Mouse (Mus musculus): ENCODE measurements around the gene Ackr1. TPM values are rescaled to one million over a fixed set of nuclear protein-coding genes. Genes with fewer than 3 reads are reported as not detected.
A peak's percentile ranks its signal among the peaks of the same experiment; 100 is the strongest.

The Ackr1 gene
- polyA plus RNA-seq, 2 experiments = 1.1 to 2.1 TPM

DNA sequence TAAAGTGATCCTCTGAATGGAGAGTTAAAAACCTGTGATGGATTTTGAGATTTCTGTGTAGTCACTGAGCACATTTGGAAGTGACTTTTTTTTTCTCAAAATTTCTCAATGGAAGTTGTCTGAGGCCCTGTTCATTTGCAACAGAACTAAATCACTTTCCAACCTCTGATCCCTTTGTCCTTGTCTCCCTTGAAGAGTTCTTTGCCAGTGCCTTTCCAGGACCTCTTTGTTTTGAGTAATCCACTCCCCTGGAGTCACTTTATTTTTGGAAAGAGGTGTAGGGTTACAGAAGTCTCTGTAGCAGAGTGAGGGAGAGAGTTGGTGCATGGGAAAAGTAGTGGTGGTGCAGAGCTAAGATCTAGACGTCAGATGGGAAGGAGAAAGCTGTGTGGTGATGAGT, 15.0 kb upstream of the Ackr1 start:
- Histone ChIP-seq H3K4me3 (replicated peaks; ENCODE audit: low read length) (no peak overlapping the region), H3K27ac (replicated peaks; ENCODE audit: low read depth, low read length) (no peak overlapping the region), H3K4me2 (replicated peaks; ENCODE audit: low read depth, low read length, severe bottlenecking) (no peak overlapping the region), H3K9ac (ENCODE audit: low read depth, low read length, severe bottlenecking) (no peak overlapping the region), H3K9me3 (ENCODE audit: control insufficient read depth, low read length) (no peaks in the 10 kb centered on the region), H3K27me3 (ENCODE audit: control insufficient read depth, insufficient read depth, low read length) (no peaks in the 10 kb centered on the region), H3K4me1 (ENCODE audit: control insufficient read depth, insufficient read depth, low read length) (no peaks in the 10 kb centered on the region), H3K36me3 (ENCODE audit: control insufficient read depth, insufficient read depth, low read length) (no peaks in the 10 kb centered on the region)
- no peak for TF ChIP-seq POLR2A (IDR thresholded peaks at IDR 0.05; ENCODE audit: borderline replicate concordance, extremely low read depth, insufficient read depth, insufficient read length)
- no peak for ATAC-seq (ENCODE audit: low FRiP score, low read depth)
- 10% methylated on average over 1 of the region's 1 CpGs for WGBS
- no peak for DNase-seq (ENCODE audit: low spot score)

DNA sequence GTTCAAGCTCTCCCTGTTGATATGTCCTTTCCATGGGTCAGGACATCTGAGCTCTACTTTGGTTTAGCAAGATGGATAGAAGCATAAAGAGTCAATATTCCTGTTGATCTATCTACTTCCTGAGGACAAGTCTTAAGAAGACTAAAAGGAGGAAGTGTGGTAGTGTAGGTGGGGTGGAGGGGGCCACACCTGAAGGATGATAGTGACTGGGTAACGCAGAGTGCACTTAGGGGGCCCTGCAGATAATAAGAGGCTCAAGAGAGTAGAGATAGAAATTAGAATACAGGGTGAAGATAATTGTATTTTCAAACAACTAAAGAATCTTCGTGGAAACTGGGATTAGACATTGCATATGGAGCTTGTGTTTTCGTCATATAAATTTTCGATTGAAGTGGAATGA, 11.6 kb upstream of the Ackr1 start:
- Histone ChIP-seq H3K4me1 (ENCODE audit: control insufficient read depth, insufficient read depth, low read length) (no peaks in the 10 kb centered on the region), H3K27me3 (ENCODE audit: control insufficient read depth, insufficient read depth, low read length) (no peaks in the 10 kb centered on the region), H3K36me3 (ENCODE audit: control insufficient read depth, insufficient read depth, low read length) (no peaks in the 10 kb centered on the region), H3K27ac (replicated peaks; ENCODE audit: low read depth, low read length) (no peak overlapping the region), H3K4me2 (replicated peaks; ENCODE audit: low read depth, low read length, severe bottlenecking) (no peak overlapping the region), H3K9ac (ENCODE audit: low read depth, low read length, severe bottlenecking) (no peak overlapping the region), H3K4me3 (replicated peaks; ENCODE audit: low read length) (no peak overlapping the region), H3K9me3 (ENCODE audit: control insufficient read depth, low read length) (no peaks in the 10 kb centered on the region)
- no peak for ATAC-seq (ENCODE audit: low FRiP score, low read depth)
- 89% methylated on average over 4 of the region's 4 CpGs for WGBS
- TF ChIP-seq POLR2A (IDR thresholded peaks at IDR 0.05; ENCODE audit: borderline replicate concordance, extremely low read depth, insufficient read depth, insufficient read length) = no peak
- DNase-seq (ENCODE audit: low spot score) = no peak

DNA sequence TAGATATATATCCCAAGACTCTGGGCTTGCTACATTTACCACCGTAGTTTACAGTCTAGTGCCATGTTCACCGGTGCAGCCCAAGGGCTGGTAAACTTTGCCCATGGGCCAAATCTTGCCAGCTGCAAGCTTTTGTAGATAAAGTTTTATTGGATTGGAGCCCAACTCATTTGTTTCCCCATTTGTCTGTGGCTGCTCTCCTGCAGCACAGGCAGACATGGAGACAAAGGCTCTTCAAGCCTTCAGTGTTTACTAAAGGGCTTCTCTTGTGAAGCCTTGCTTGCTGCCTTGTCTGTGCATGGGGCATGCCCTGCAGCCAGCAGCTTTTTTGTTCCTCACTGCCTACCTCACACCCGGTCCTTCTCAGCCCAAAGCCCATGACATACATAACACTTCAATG, 10.4 kb upstream of the Ackr1 start:
- Histone ChIP-seq H3K27me3 (ENCODE audit: control insufficient read depth, insufficient read depth, low read length) (no peaks in the 10 kb centered on the region), H3K27ac (replicated peaks; ENCODE audit: low read depth, low read length) (no peak overlapping the region), H3K4me3 (replicated peaks; ENCODE audit: low read length) (no peak overlapping the region), H3K9ac (ENCODE audit: low read depth, low read length, severe bottlenecking) (no peak overlapping the region), H3K4me2 (replicated peaks; ENCODE audit: low read depth, low read length, severe bottlenecking) (no peak overlapping the region), H3K4me1 (ENCODE audit: control insufficient read depth, insufficient read depth, low read length) (no peaks in the 10 kb centered on the region), H3K36me3 (ENCODE audit: control insufficient read depth, insufficient read depth, low read length) (no peaks in the 10 kb centered on the region), H3K9me3 (ENCODE audit: control insufficient read depth, low read length) (no peaks in the 10 kb centered on the region)
- ATAC-seq (ENCODE audit: low FRiP score, low read depth) (no peak), DNase-seq (ENCODE audit: low spot score) (no peak)
- no peak for TF ChIP-seq POLR2A (IDR thresholded peaks at IDR 0.05; ENCODE audit: borderline replicate concordance, extremely low read depth, insufficient read depth, insufficient read length)
- WGBS = 79% methylated on average over 3 of the region's 3 CpGs

DNA sequence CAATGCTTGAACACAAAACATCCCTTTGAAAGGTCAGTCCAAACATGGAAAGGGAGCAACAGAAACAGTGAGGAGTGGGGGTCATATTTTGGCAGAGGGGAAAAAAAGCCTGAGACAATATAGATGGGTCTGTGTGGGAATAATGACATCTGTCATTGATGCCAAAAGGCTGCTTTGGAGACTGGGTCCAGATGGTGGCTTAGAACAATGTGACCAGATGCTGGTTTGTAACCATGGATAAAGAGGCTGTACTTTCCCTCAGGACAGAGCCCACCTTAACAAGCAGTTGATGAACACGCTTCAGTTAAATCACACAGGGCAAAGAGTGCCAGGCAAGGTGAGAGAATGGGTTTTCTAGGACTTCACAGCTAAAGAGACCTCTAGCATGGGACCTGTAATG, 8.9 kb upstream of the Ackr1 start:
- ATAC-seq (ENCODE audit: low FRiP score, low read depth) = no peak
- no peak for TF ChIP-seq POLR2A (IDR thresholded peaks at IDR 0.05; ENCODE audit: borderline replicate concordance, extremely low read depth, insufficient read depth, insufficient read length)

DNA sequence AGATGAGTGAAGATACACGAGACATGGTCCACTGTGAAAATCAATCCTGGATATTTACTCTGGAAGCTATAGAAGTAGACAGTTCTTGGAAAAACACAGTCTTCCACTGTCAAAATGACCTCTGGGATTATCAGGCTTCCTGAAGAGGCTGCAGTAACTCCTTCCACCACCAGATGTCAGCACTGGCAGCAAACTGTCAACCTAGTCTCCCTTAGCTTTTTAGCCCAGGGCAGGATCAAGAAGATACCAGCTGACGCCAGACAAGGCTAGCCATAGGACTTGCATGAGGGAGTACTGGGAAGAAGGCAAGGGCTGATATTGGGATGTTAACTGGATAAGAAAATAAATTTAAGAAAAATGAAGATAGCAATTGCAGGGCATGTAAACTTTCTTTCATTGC, 6.0 kb upstream of the Ackr1 start:
- ATAC-seq (ENCODE audit: low FRiP score, low read depth) = no peak
- no peak for TF ChIP-seq POLR2A (IDR thresholded peaks at IDR 0.05; ENCODE audit: borderline replicate concordance, extremely low read depth, insufficient read depth, insufficient read length)
- Histone ChIP-seq H3K4me1 (ENCODE audit: control insufficient read depth, insufficient read depth, low read length) (no peaks in the 10 kb centered on the region), H3K4me2 (replicated peaks; ENCODE audit: low read depth, low read length, severe bottlenecking) (no peak overlapping the region), H3K36me3 (ENCODE audit: control insufficient read depth, insufficient read depth, low read length) (no peaks in the 10 kb centered on the region), H3K9ac (ENCODE audit: low read depth, low read length, severe bottlenecking) (no peak overlapping the region), H3K27ac (replicated peaks; ENCODE audit: low read depth, low read length) (no peak overlapping the region), H3K4me3 (replicated peaks; ENCODE audit: low read length) (no peak overlapping the region), H3K9me3 (ENCODE audit: control insufficient read depth, low read length) (no peaks in the 10 kb centered on the region), H3K27me3 (ENCODE audit: control insufficient read depth, insufficient read depth, low read length) (no peaks in the 10 kb centered on the region)
- DNase-seq (ENCODE audit: low spot score) = peak; percentile 68
- WGBS = 5% methylated on average over 2 of the region's 2 CpGs

More for the DNA sequence above, 8.9 kb upstream of the Ackr1 start:
- no peak overlapping the region for H3K4me3 ChIP-seq (replicated peaks; ENCODE audit: low read length)
- H3K4me1 ChIP-seq (ENCODE audit: control insufficient read depth, insufficient read depth, low read length) = no peaks in the 10 kb centered on the region
- no peaks in the 10 kb centered on the region for H3K9me3 ChIP-seq (ENCODE audit: control insufficient read depth, low read length)
- WGBS = 86% methylated on average over 1 of the region's 1 CpGs
- no peaks in the 10 kb centered on the region for H3K27me3 ChIP-seq (ENCODE audit: control insufficient read depth, insufficient read depth, low read length)
- DNase-seq (ENCODE audit: low spot score) = no peak
- H3K9ac ChIP-seq (ENCODE audit: low read depth, low read length, severe bottlenecking) = no peak overlapping the region
- H3K27ac ChIP-seq (replicated peaks; ENCODE audit: low read depth, low read length) = no peak overlapping the region
- no peaks in the 10 kb centered on the region for H3K36me3 ChIP-seq (ENCODE audit: control insufficient read depth, insufficient read depth, low read length)
- no peak overlapping the region for H3K4me2 ChIP-seq (replicated peaks; ENCODE audit: low read depth, low read length, severe bottlenecking)

DNA sequence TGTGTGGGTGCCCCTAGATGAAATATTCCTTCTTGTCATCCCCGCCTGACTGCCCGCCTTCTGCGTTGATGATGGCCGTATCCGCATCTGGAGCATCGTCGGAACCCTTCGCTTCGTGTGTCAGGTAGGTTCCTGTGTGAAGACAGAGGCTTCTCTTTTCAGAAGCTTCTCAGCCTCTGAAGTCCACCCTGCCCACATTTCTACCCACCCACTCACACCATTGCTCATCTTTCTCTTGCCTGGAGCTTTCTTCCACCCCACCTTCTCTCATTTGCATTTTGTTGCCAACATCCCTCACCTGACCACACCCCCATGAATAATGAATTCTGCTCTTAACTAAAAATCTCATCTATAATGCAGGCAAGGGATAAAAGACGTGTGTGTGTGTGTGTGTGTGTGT, 3.5 kb upstream of the Ackr1 start:
- DNase-seq (ENCODE audit: low spot score) (no peak), ATAC-seq (ENCODE audit: low FRiP score, low read depth) (no peak)
- H3K27me3 ChIP-seq (ENCODE audit: control insufficient read depth, insufficient read depth, low read length) = no peaks in the 10 kb centered on the region
- H3K36me3 ChIP-seq (ENCODE audit: control insufficient read depth, insufficient read depth, low read length) = no peaks in the 10 kb centered on the region
- H3K27ac ChIP-seq (replicated peaks; ENCODE audit: low read depth, low read length) = no peak overlapping the region
- no peaks in the 10 kb centered on the region for H3K9me3 ChIP-seq (ENCODE audit: control insufficient read depth, low read length)
- no peak overlapping the region for H3K4me2 ChIP-seq (replicated peaks; ENCODE audit: low read depth, low read length, severe bottlenecking)
- no peak overlapping the region for H3K4me3 ChIP-seq (replicated peaks; ENCODE audit: low read length)
- no peak overlapping the region for H3K9ac ChIP-seq (ENCODE audit: low read depth, low read length, severe bottlenecking)
- WGBS = 94% methylated on average over 10 of the region's 10 CpGs
- no peak for TF ChIP-seq POLR2A (IDR thresholded peaks at IDR 0.05; ENCODE audit: borderline replicate concordance, extremely low read depth, insufficient read depth, insufficient read length)
- no peaks in the 10 kb centered on the region for H3K4me1 ChIP-seq (ENCODE audit: control insufficient read depth, insufficient read depth, low read length)
